Mouse (Mus musculus): ENCODE results near the gene Pax5. TPM values are rescaled to one million over a fixed set of nuclear protein-coding genes. Genes with fewer than 3 reads are reported as not detected.

The Pax5 gene
- polyA plus RNA-seq, 1 experiment, result 6.3 TPM

DNA sequence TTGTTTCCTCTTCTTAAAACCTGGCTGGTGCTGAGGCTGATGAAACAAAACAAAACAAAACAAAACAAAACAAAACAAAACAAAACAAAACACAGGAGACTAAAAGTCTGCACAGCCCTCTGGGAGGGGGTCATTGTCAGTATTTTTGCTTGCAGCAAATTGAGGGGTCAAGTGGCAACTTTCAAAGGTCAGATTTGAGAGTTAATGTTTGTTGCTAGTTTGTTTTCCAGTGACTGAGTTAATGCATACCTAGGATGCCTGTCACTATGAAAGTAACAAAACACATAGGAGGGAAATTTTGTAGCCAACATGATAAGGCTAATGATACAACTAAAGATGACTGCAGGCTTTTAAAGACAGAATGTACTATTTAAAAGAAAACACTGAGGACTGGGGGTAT lies 13.6 kb downstream of the Pax5 start:
- no peaks in the 10 kb centered on the region for H3K36me3 ChIP-seq (ENCODE audit: control insufficient read depth, insufficient read depth, low read length)
- H3K4me1 ChIP-seq (ENCODE audit: control insufficient read depth, insufficient read depth, insufficient read length, low read length), result no peaks in the 10 kb centered on the region
- no peak overlapping the region for H3K27ac ChIP-seq (ENCODE audit: insufficient read depth, low read depth, low read length)
- no peak overlapping the region for H3K4me3 ChIP-seq (ENCODE audit: low read depth, low read length)
- TF ChIP-seq POLR2A (IDR thresholded peaks at IDR 0.05; ENCODE audit: low read depth, low read length) (no peak), CTCF (IDR thresholded peaks at IDR 0.05; ENCODE audit: extremely low read depth, insufficient read length, insufficient replicate concordance, low read depth, low read length) (no peak)
- H3K27me3 ChIP-seq (ENCODE audit: control insufficient read depth, insufficient read depth, low read length), result peaks cover 8% of the 10 kb centered on the region

DNA sequence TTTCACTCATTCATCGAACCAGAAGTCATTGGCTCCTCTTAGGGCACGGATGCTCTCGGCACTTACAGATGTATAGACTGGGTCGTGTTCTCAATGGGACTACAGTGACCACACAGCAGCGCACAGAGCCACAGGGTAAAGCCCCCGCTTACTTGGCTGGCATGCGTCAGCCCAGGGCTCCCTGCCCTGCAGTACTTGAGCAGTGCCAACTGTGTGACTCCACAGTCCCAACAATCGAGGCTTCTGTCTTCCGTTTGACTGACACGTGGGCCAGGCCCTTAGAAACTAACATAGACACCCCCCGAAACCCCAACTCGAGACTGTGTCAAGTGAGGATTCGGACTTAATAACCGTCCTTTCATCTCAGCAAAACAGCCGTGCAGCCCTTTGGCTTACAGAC lies 15.9 kb downstream of the Pax5 start:
- Histone ChIP-seq H3K4me3 (ENCODE audit: low read depth, low read length) (no peak overlapping the region), H3K4me1 (ENCODE audit: control insufficient read depth, insufficient read depth, insufficient read length, low read length) (no peaks in the 10 kb centered on the region), H3K27me3 (ENCODE audit: control insufficient read depth, insufficient read depth, low read length) (0 out of 2 replicates have a peak, but pooled peaks cover 4% of the 10 kb centered on the region), H3K27ac (ENCODE audit: insufficient read depth, low read depth, low read length) (no peak overlapping the region), H3K36me3 (ENCODE audit: control insufficient read depth, insufficient read depth, low read length) (no peaks in the 10 kb centered on the region)
- 72% methylated on average over 15 of the region's 15 CpGs for WGBS
- no peak for TF ChIP-seq CTCF (IDR thresholded peaks at IDR 0.05; ENCODE audit: extremely low read depth, insufficient read length, insufficient replicate concordance, low read depth, low read length)

DNA sequence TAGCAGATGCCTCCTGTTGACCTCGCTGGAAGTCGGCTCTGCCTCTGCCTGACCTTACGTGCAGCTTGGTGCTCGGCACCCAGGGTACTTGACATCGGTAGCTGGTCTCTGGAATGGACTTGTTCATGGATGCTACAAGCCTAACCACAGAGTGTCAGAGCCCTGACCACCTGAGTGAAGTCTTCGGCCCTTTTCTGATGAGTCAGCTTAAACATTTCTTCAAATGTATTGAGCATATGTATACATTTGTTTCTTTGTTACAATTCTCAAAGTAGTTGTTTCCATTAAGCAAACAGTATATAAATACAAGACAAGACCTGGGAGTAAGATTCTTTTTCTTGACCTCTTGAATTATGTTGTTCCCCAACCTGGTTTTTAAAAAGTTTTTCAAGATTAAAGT lies 24.7 kb downstream of the Pax5 start:
- no peak for TF ChIP-seq CTCF (IDR thresholded peaks at IDR 0.05; ENCODE audit: extremely low read depth, insufficient read length, insufficient replicate concordance, low read depth, low read length)
- TF ChIP-seq POLR2A (IDR thresholded peaks at IDR 0.05; ENCODE audit: low read depth, low read length), result no peak
- Histone ChIP-seq H3K4me3 (ENCODE audit: low read depth, low read length) (no peak overlapping the region), H3K27ac (ENCODE audit: insufficient read depth, low read depth, low read length) (no peak overlapping the region), H3K36me3 (ENCODE audit: control insufficient read depth, insufficient read depth, low read length) (no peaks in the 10 kb centered on the region), H3K4me1 (ENCODE audit: control insufficient read depth, insufficient read depth, insufficient read length, low read length) (no peaks in the 10 kb centered on the region), H3K27me3 (ENCODE audit: control insufficient read depth, insufficient read depth, low read length) (no peaks in the 10 kb centered on the region)
- 62% methylated on average over 6 of the region's 6 CpGs for WGBS

DNA sequence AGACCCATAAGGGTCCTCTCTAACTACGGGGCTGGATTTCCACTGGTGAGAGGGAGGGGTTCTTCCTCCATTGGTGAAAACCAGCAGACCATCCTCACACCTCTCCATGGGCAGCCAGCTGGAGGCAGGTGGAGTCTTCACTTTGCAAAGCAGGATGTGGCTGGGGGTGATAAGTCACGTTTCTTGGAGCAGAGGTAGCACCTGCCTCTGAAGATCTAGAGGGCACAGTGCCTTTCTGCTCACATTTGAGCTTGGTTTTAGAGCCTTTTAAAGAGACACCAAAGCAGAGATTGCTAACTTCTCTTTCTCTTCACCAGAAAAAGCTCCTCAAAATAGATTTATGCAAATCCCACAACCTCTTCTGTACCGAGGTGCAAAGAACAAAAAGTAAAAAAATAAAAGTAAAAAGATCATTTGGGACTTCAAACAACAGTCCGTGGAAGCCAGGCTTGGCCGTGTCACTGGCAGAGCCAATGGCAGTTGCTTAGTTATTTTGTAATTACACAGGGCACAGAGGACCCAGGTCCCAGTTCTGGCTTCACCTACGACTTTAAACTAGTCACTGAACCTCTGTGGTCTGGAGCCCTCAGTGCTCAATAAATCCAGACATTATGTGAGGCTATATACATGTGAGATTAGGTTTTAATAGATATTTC lies 29.9 kb downstream of the Pax5 start:
- Histone ChIP-seq H3K27ac (ENCODE audit: insufficient read depth, low read depth, low read length) (peak overlapping the region; percentile 22; the same call in 1 of the 2 replicates), H3K4me1 (ENCODE audit: control insufficient read depth, insufficient read depth, insufficient read length, low read length) (no peaks in the 10 kb centered on the region), H3K4me3 (ENCODE audit: low read depth, low read length) (no peak overlapping the region), H3K36me3 (ENCODE audit: control insufficient read depth, insufficient read depth, low read length) (no peaks in the 10 kb centered on the region), H3K27me3 (ENCODE audit: control insufficient read depth, insufficient read depth, low read length) (no peaks in the 10 kb centered on the region)
- TF ChIP-seq POLR2A (IDR thresholded peaks at IDR 0.05; ENCODE audit: low read depth, low read length) (no peak), CTCF (IDR thresholded peaks at IDR 0.05; ENCODE audit: extremely low read depth, insufficient read length, insufficient replicate concordance, low read depth, low read length) (no peak)
- 54% methylated on average over 6 of the region's 6 CpGs for WGBS

DNA sequence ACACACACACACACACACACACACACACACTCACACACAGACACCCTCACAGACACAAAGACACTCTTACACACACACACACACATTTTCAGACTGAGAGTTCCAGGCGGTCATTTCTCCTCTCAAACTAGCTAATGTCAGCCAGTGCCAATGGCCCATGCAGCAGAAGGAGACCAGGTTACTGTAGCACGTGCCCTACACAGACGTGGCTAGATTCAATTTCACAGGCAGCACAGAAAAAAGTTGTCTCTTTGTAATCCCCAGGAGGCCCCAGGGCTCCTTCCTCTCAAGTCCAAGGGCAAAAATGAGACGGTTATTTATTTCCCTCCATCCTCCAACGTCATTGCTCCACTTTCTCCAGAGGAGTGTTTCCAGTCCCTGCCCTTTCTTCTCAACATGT lies 31.6 kb downstream of the Pax5 start:
- no peak for TF ChIP-seq POLR2A (IDR thresholded peaks at IDR 0.05; ENCODE audit: low read depth, low read length)
- no peak for TF ChIP-seq CTCF (IDR thresholded peaks at IDR 0.05; ENCODE audit: extremely low read depth, insufficient read length, insufficient replicate concordance, low read depth, low read length)
- Histone ChIP-seq H3K4me3 (ENCODE audit: low read depth, low read length) (no peak overlapping the region), H3K27ac (ENCODE audit: insufficient read depth, low read depth, low read length) (no peak overlapping the region), H3K4me1 (ENCODE audit: control insufficient read depth, insufficient read depth, insufficient read length, low read length) (no peaks in the 10 kb centered on the region), H3K27me3 (ENCODE audit: control insufficient read depth, insufficient read depth, low read length) (no peaks in the 10 kb centered on the region), H3K36me3 (ENCODE audit: control insufficient read depth, insufficient read depth, low read length) (no peaks in the 10 kb centered on the region)
- 47% methylated on average over 5 of the region's 5 CpGs for WGBS

DNA sequence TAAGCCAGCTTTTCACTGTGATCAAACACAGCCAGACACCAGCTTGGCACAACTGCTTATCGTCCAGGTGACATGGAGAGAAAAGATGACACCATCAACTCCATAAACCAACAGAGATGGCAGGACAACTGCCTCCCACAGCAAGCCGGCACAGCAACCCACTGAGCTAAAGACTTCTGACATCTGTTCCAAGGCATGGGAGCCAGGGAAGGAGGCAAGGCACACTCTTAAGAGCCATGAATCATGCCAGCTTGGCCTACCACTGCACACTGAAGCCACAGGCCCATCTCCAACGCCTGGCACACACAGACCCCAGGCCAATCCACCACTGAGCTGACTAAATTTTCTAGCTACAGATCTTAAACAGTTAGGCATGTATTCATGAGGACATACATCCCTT lies 32.3 kb downstream of the Pax5 start:
- no peak overlapping the region for H3K4me3 ChIP-seq (ENCODE audit: low read depth, low read length)
- WGBS, result 56% methylated on average over 3 of the region's 3 CpGs
- no peaks in the 10 kb centered on the region for H3K27me3 ChIP-seq (ENCODE audit: control insufficient read depth, insufficient read depth, low read length)
- H3K36me3 ChIP-seq (ENCODE audit: control insufficient read depth, insufficient read depth, low read length), result no peaks in the 10 kb centered on the region
- no peaks in the 10 kb centered on the region for H3K4me1 ChIP-seq (ENCODE audit: control insufficient read depth, insufficient read depth, insufficient read length, low read length)
- H3K27ac ChIP-seq (ENCODE audit: insufficient read depth, low read depth, low read length), result no peak overlapping the region
- TF ChIP-seq POLR2A (IDR thresholded peaks at IDR 0.05; ENCODE audit: low read depth, low read length) (no peak), CTCF (IDR thresholded peaks at IDR 0.05; ENCODE audit: extremely low read depth, insufficient read length, insufficient replicate concordance, low read depth, low read length) (no peak)

DNA sequence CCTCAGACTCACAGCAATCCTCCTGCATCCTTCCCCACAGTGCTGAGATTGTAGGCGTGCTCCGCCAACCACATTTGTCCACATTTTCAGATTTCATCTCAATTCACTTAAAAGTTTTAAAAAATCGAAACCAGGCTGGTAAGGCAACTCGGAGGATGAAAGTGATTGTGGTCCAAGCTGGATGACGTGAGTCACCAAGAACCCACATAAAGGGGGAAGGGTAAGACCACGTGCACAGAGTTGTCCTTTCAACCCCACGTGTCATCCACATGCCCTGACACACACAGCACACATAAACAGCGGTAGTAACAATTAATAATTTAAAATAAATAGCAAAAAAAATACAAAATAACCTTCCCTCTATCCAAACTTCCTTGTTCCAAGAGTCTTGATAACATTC lies 35.3 kb downstream of the Pax5 start:
- TF ChIP-seq CTCF (IDR thresholded peaks at IDR 0.05; ENCODE audit: extremely low read depth, insufficient read length, insufficient replicate concordance, low read depth, low read length), result no peak
- Histone ChIP-seq H3K27ac (ENCODE audit: insufficient read depth, low read depth, low read length) (no peak overlapping the region), H3K36me3 (ENCODE audit: control insufficient read depth, insufficient read depth, low read length) (no peaks in the 10 kb centered on the region), H3K4me3 (ENCODE audit: low read depth, low read length) (no peak overlapping the region), H3K27me3 (ENCODE audit: control insufficient read depth, insufficient read depth, low read length) (no peaks in the 10 kb centered on the region), H3K4me1 (ENCODE audit: control insufficient read depth, insufficient read depth, insufficient read length, low read length) (no peaks in the 10 kb centered on the region)
- WGBS, result 68% methylated on average over 8 of the region's 8 CpGs

All from small intestine, adult 2 months (tissue).